Mouse (Mus musculus): ENCODE data around the gene B3glct.

DNA sequence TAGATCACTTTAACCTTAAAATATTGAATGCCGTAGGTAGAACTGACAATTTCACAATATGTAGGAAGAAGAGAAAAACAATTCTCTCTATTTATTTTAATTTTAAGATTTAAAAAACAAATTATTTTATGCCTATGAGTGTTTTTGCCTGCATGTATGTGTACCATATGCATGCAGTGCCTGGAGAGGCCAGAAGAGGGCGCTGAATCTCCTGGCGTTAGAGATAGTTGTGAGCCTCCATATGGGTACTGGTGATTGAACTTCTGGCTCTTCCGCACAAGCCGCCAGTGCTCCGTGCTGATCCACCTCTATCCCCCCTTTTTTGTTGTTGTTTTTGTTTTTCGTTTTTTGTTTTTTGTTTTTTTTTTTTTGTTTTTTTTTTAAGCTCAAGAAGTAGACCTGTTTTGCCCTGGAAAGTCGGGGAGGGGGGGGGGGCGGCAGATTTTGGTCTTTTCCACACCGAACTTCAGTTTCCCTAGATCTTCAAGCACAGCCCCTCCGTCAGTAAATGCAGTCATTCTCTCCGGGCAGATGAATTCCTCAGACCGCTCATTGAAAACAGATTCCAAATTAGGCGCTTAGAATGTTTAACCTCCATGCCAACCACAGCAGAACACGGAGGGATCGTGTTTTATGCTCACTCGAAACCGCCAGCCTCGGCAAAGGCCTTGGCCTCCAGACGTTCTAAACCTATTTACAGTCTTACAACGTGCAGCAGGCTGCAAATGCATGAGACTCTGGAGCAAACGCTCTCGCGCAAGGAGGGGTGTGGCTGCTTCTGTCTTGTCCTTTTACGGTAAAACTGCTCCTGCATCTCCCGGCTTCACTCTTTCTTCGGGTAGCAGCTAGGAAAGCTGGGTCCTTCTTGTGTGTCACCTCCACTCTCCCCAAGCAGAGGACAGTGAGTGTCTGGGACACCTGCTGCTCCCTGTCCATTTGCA lies 70.9 kb downstream of the B3glct start:
- TF ChIP-seq CTCF (IDR thresholded peaks at IDR 0.05; ENCODE audit: low read depth, low read length) (no peak), POLR2A (IDR thresholded peaks at IDR 0.05; ENCODE audit: extremely low read depth, insufficient read depth, low read length) (no peak)
